Mouse (Mus musculus): ENCODE data around the gene Mtmr6. TPM values are rescaled to one million over a fixed set of nuclear protein-coding genes. Genes with fewer than 3 reads are reported as not detected.

The Mtmr6 gene
- polyA plus RNA-seq, 1 experiment: 7.2 TPM

DNA sequence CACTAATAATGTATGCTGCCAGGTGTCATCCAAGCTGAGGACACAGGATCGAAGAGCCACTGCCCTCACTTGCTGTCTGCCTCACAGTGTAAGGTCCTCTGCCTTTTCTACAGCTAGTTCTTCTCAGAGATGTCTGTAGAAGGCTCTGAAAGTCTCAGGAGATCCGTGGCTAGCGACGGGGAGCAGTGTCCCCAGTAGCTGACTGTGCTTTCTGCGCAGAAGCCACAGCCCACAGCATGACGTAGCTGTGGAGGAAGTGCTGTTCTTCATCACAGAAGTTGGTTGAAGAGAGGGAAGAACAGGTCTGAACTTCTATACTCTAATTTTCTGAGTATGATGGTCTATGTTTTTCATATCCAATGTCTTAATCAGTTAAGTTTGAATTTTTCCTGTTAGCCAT, 4.3 kb downstream of the Mtmr6 start:
- TF ChIP-seq GATA1 (IDR thresholded peaks at IDR 0.05; ENCODE audit: low read length): no peak

DNA sequence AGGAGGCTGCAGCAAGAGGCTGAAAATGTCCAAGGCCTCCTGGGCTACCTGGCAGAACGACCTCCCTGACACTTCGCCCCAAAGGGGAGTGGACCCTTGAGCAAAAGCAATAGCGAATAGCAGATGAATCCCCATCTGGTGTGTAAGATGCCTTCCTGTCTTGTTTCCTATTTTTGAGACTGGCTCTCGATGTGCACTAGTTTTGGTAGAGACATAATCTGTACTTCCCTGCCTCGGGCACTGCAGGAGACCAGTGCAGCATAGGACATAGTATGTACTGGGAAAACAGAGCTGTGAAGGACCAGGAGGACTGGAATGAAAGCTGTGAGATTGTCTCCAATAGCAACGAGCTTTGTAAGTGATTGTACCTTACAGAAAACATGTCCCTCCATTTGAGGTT, 8.3 kb downstream of the Mtmr6 start:
- TF ChIP-seq GATA1 (IDR thresholded peaks at IDR 0.05; ENCODE audit: low read length): no peak

DNA sequence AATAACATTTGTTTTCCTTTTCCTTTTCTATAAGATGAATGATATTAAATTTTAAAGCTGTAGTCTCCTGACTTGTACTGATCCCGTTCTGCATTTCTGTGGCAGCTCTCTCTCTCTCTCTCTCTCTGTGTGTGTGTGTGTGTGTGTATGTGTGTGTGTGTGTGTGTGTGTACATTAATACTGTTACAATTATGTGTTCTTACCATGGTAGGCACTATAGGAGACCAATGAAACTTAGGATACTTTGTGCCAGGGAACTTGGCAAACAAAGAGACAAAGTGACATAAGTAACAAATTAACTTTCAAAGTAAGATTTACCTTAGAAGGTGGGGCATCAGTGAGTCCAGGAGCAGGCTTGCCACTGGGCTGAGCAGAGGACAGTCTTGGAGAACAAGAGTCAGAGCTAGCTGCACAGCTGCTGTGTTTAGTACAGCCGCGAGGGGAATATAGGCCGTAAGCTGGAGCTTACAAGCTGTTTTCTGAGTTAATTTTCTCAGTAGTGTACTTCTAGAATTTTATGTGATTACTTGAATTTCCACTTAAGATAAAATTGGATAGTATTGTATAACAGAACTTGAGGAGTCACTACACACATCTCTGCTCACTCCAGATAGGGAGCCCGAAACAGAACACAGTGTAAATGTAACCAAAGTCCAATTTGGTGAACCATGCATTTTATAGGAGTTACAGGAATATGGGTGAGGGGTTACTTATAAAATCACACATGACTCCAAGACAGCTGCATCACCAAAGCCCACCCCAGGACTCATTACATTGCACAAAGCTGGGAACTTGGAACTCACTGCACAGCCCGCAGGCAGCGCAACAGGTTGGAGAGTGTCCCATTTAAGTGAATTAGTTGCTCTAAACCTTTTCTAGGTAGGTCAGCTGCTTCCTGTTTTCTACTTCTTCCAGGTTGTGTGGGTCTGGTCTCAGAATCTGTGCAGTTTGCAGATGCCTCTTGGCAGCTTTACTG, 10.6 kb downstream of the Mtmr6 start:
- TF ChIP-seq GATA1 (IDR thresholded peaks at IDR 0.05; ENCODE audit: low read length): no peak

DNA sequence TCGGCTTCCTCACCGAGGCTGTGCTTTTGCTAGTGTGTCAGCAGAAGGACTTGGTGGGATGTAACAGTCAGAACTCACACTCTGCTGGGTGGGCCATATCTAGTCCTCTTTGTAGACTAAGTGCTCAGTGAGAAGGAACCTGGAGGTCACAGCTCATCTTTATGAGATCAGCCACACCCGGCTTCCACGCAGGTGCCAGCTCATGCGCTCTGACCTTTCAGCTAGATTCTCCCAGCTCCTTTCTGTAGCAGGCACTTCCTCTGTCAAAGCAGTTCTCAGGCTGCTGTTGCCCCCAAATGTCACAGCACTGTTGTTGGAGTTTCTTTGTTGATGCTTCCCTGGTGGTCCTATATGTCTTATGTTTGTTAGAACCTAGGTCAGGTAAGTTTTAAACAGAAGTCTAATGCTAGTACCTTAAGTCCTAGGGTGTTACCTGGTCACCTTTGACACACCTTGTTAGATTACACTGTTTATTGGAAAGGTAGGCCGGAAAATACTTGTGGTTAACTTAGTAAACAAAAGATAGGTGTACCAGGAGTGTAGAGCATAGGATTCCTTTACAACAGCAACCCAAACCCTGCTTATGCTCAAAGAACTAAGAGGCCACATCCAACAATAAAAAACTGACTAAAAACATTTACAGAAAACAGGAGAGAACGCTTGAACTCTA, 21.3 kb downstream of the Mtmr6 start:
- TF ChIP-seq GATA1 (IDR thresholded peaks at IDR 0.05; ENCODE audit: low read length): no peak

DNA sequence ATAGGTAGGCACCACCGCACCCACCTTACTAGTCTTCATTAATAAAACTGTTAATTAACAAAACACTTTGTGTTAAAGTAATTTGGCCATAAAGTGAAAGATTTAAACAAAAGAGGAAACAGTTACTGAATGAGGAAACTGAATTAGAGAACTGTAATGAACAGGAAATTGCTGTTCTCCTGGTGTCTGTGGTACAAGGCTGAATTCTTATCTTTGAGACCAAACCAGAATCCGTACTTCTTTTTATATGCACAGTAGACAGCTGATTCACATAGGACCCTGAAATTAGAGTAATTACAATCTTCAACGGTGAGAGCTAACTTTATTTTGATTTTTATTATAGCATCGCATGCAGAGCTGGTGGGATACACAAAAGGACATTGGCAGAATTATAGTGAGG, 25.3 kb downstream of the Mtmr6 start:
- no peak for TF ChIP-seq GATA1 (IDR thresholded peaks at IDR 0.05; ENCODE audit: low read length)

DNA sequence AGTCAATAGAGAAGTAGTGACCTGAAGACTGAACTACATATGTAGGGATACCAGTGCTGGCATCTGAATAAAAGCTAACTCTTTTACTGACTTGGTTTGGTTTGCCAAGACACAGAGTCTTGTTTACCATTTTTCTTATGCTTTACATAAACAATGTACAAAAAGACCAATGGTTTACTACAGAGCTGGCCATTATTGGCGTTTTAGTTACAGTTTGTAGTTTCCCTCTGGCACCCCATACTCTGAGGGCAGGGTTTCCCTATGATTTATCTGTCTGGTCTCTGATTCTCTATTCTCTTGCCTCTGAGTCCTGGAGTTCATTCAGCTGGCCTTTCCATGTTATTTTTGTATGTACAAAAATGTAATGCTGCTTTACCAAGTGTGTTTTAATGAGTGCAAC, 30.5 kb downstream of the Mtmr6 start:
- no peak for TF ChIP-seq GATA1 (IDR thresholded peaks at IDR 0.05; ENCODE audit: low read length)

DNA sequence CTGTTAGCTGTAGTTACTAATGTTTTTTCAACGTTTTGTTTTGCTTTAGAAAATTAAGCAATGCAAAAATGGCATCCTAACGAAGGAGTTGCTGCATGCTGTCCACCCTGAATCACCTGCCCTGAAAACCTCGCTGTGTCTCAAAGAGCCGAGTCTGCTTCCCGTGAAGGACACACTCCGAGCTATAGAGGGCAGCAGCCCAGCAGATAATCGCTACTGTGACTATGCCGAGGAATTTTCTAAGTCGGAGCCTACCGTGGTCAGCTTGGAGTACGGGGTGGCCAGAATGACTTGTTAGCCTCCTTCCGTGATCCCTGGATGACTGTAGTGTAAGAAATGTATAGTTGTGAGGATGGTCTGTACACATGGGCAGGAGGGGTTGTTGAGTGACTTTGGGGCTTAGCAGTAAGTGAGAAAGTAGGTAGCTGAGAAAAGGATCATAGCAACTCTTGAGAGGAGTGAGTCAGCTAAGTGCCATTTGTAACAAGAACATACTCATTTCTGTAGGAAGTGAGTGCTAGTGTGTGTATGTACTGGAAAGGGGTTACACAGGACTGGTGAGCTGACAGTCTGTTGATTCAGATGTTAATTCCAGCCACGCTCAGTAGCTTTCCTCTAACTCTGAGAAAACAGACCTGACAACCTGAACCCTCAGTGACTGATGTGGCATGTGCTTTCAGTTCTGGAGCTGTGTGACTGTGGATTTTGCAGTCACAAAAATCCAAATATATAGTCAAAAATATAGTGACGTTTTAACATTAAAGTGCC, 35.4 kb downstream of the Mtmr6 start:
- TF ChIP-seq GATA1 (IDR thresholded peaks at IDR 0.05; ENCODE audit: low read length): no peak

DNA sequence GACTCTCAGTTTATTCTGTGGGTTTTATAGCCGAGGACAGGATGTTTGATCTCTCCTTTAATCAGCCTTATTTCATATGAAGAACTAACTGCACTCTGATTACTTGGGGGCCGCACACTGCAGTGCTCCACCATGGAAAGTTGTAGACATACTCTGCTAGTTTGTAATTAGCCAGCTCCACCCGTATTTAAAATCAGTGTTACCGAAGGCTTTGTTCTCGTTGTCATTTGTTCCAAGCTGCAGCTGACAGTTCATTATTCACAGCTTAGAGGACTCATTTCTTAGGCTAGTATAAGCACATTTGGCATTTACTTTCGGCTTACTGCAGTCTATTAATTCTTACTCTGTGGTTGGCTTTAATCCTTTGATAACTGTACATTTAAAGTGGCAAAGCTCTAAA, 36.0 kb downstream of the Mtmr6 start:
- no peak for TF ChIP-seq GATA1 (IDR thresholded peaks at IDR 0.05; ENCODE audit: low read length)

DNA sequence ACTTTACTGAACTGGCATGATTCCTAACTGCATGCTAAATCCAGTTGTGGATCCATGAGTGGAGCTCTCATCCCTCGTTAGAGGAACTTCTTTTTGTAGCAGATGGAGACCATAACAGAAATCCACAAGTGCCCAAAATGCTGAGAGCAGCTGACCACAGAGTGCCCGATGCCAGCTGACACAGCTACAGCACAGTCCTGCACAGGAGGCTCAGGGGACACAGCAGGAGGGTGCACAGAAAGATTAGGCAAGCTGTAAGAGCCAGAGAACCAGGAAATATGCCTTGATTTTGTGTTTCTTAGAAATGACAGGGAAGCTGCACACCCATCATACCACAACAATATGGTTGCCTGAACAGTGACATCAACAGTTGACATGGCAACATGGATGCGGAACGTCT, 37.4 kb downstream of the Mtmr6 start:
- TF ChIP-seq GATA1 (IDR thresholded peaks at IDR 0.05; ENCODE audit: low read length): no peak

DNA sequence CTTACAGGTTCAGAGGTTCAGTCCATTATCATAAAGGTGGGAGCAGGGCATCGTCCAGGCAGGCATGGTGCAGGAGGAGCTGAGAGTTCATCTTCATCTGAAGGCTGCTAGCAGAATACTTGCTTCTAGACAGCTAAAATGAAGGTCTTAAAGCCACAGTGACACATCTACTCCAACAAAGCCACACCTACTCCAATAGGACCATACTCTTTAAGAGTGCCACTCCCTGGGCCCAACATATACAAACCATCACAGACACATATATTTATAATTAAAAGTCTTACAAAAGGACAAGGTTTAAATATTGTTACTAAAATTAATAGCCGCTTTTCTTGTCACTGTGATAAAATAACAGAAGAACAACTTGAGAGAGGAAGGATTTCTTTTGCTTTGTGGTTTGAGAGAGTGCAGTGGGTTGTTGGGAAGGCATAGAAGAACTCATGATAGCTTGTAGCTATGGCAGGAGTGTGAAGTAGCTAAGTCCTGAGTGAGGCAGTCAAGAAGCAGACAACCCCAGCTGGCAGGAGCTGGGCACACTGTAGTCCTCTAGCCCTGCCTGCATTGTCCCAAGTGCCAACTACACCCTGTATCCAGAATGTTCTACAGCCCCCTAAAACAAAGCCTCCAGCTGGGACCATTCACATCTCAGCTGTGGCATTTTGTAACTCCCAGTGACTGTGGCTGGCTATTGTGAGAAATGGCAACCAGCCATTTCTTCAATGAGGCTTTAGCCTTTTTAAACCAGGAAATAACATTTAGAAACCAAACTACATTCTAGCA, 39.6 kb downstream of the Mtmr6 start:
- no peak for TF ChIP-seq GATA1 (IDR thresholded peaks at IDR 0.05; ENCODE audit: low read length)

DNA sequence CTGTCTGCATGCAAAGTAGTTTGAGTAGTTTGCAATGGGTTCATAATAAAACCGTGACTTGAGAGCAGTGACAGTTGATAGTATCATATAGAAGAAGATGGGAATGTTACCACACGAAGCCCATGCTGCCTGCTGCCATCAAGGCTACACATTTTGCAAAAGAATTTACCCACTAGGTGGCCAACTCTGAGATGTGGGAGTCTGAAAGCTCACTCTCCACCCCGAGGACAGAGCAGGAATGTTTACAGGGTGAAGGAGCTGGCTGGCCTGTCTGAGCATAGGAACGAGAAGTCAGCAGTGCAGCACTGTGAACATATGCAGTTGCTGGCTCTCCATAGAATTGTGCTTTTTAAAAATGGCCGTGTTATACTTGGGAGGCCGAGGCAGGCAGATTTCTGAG, 43.1 kb downstream of the Mtmr6 start:
- no peak for TF ChIP-seq GATA1 (IDR thresholded peaks at IDR 0.05; ENCODE audit: low read length)

DNA sequence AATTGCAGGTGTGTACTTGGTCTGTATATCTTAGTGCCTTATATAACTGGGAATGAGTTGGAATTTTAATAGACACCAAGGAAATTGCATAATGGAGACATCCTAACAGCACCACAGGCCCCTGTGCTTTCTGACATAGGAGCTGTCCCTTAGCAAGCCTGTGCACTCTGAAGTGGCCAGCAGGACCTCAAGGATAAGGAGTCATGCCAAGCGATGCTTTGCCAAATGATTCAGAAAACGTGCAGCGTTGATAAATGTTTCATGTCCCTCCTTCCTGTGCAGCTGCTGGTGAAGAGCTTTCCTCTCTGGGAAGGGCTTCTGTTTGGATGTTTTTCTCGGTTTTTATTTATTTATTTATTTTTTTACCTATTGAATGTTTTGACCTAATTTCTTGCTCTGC, 45.7 kb downstream of the Mtmr6 start:
- TF ChIP-seq GATA1 (IDR thresholded peaks at IDR 0.05; ENCODE audit: low read length): no peak

DNA sequence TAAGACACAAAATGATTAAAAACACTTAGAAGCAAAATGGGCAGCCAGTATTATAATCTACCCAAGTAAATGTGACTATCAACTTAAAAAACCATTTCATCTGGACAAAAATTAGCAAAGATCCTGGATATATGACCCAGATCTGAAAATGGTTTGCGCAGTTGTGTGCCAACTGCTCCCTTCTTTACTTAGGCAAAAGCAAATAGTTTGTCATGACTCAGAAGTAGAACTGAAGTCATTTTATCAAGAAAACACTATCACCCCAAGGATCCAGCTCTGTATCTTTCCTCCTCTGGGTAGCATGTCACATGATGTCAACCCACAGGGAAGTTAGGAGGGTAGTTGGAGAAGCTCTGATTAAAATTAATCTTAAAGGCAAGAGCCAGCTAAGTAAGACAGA, 54.2 kb downstream of the Mtmr6 start:
- no peak for TF ChIP-seq GATA1 (IDR thresholded peaks at IDR 0.05; ENCODE audit: low read length)

DNA sequence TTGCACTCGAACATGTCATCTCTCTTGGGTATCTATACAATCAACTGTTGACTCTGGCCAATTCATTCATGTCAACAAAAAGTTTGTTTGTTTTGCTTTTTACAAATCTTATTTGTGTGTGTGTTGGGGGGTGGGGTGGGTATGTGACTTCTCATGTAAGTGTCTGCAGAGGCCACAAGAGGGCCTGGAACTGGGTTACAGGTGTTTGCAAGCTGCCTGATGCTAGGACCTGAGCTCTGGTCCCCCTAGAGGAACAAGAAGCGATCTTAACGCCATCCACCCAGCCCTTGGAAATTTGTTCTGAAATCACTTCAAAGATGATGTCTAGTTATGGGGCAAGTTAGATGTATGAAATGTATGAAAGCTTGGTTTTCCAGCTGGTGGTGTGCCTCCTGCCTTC, 55.8 kb downstream of the Mtmr6 start:
- no peak for TF ChIP-seq GATA1 (IDR thresholded peaks at IDR 0.05; ENCODE audit: low read length)

DNA sequence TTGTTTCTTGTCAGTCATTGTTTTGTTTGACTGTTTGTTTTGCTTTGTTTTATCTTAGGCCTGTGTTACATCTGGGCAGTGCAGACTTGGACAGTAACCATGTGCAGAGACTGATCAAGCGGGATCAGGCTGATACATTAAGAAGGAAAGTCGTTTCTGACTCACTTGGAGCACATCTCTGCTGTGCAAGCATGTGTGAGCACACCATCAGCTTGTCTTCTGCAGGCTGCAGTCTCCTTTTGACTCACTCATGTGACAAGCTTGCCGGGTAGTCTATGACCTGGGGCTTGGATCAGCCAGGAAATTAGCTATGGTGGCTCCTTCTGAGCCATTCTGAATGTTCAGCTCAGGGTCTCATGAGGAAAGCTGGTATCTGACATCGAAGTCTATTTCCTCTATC, 75.5 kb downstream of the Mtmr6 start:
- no peak for TF ChIP-seq GATA1 (IDR thresholded peaks at IDR 0.05; ENCODE audit: low read length)

Measured in G1E-ER4 (cell line).